In genomic region chr13:20537053-20537452, GRCm38 (mm10) we compare ENCODE assay signal across 15 mouse cellular contexts.
"Had no signal": no experiment of that assay in that cellular context is flagged by ENCODE, and none has a peak within 500 bp of the region (broad histone marks: within the 10 kb centered on the region; RNA-seq: fewer than 3 reads in every experiment).

No protein-coding gene starts in this region.

- H3K27me3 ChIP-seq: kidney, embryonic 15.5 days; liver, embryonic 15.5 days; neural tube, embryonic 12.5 days had no signal

- ATAC-seq: lung, postnatal 0 days had no signal

- H3K9me3 ChIP-seq: kidney, embryonic 15.5 days; limb, embryonic 10.5 days; liver, embryonic 15.5 days; neural tube, embryonic 12.5 days had no signal

- H3K4me1 ChIP-seq: kidney, embryonic 15.5 days; limb, embryonic 10.5 days; liver, embryonic 15.5 days; neural tube, embryonic 12.5 days had no signal

- H3K27ac ChIP-seq: kidney, embryonic 15.5 days; limb, embryonic 10.5 days; liver, embryonic 15.5 days; neural tube, embryonic 12.5 days had no signal

- H3K4me3 ChIP-seq: kidney, embryonic 15.5 days; limb, embryonic 10.5 days; liver, embryonic 15.5 days; neural tube, embryonic 12.5 days had no signal

- H3K9ac ChIP-seq: kidney, embryonic 15.5 days; liver, embryonic 15.5 days; neural tube, embryonic 12.5 days had no signal

- H3K36me3 ChIP-seq: kidney, embryonic 15.5 days; limb, embryonic 10.5 days; liver, embryonic 15.5 days; neural tube, embryonic 12.5 days had no signal

- DNase-seq: kidney, postnatal 25 days; lung, adult 2 months; lung, postnatal 36 days; midbrain, embryonic 14.5 days; retina, postnatal 1 day; right cerebral cortex, postnatal 4 days; spleen, adult 18-20 months; thymus, adult 18-20 months; thymus, postnatal 14 days had no signal

- H3K4me2 ChIP-seq: kidney, embryonic 15.5 days; liver, embryonic 11.5 days; liver, embryonic 15.5 days; neural tube, embryonic 12.5 days had no signal
